Mouse (Mus musculus): ENCODE data around the gene Gm21970.

DNA sequence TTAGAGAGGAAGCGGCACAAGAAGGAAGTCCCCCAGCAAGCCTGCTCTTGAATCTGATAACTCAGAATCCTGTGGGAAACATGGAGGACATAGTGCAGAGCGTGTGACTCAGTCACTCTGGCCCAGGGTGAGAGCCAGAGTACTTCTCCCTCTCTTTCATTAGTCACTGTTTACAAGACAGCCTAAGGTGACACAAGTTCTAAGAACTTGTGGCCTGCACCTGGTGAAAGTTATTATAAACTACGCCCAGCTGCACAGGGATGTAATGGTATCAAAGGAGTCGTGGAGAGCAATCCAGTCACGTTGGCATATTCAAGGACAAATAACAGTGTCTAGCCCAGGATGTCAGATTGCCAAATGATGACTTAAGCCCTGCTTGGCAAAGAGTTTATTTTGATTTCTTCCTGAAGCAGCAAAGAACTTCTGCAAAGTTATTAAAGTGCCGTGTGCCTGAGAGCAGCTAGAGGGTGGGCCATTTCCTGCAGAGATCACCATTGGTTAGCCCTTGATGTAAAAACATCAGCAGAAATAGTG is 60.9 kb downstream of the Gm21970 start:
- TF ChIP-seq POLR2A (IDR thresholded peaks at IDR 0.05; ENCODE audit: control insufficient read depth, low read depth, low read length) (no peak), CTCF (IDR thresholded peaks at IDR 0.05; ENCODE audit: control insufficient read depth, insufficient read depth, insufficient replicate concordance, low read depth, low read length) (no peak)
